Mouse (Mus musculus) liver, embryonic 16.5 days (tissue): Measurements from ENCODE around the gene Lypla2. TPM values are rescaled to one million over a fixed set of nuclear protein-coding genes. Genes with fewer than 3 reads are reported as not detected.

Source experiments
- ATAC-seq: fragments of 200-750 bp; cut with Nextera tagmentation; 2 replicates; pipeline ENCODE4 v1.8.0; 2017; ENCODE audit warnings: low read depth, mild to moderate bottlenecking, moderate number of reproducible peaks, moderate library complexity
- H3K27ac ChIP-seq: fragments of 300-500 bp; sonication (generic); 2 replicates; pipeline ENCODE4 v1.5.1; 2014; ENCODE audit warnings: mild to moderate bottlenecking, low read length
- H3K27me3 ChIP-seq: fragments of 300-500 bp; sonication (generic); 2 replicates; pipeline ENCODE4 v1.6.1; 2014; ENCODE audit warnings: low read depth, low read length, mixed read lengths; ENCODE audit not compliant: control insufficient read depth, insufficient read depth
- H3K36me3 ChIP-seq: fragments of 300-500 bp; sonication (generic); 2 replicates; pipeline ENCODE4 v1.6.1; 2014; ENCODE audit warnings: mild to moderate bottlenecking; ENCODE audit not compliant: control insufficient read depth, insufficient read depth
- H3K4me1 ChIP-seq: fragments of 300-500 bp; sonication (generic); 2 replicates; pipeline ENCODE4 v1.6.1; 2014; ENCODE audit warnings: low read depth, low read length, mixed read lengths; ENCODE audit not compliant: control insufficient read depth
- H3K4me2 ChIP-seq: fragments of 300-500 bp; sonication (generic); 2 replicates; pipeline ENCODE4 v1.6.1; 2014; ENCODE audit warnings: low read depth, low read length, mixed read lengths
- H3K4me3 ChIP-seq: fragments of 300-500 bp; sonication (generic); 2 replicates; pipeline ENCODE4 v1.5.1; 2014; ENCODE audit warnings: low read depth, mild to moderate bottlenecking, low read length
- H3K9ac ChIP-seq: fragments of 300-500 bp; sonication (generic); 2 replicates; pipeline ENCODE4 v1.6.1; 2014; ENCODE audit warnings: low read depth, low read length
- H3K9me3 ChIP-seq: fragments of 300-500 bp; sonication (generic); replicated peaks from 2 replicates; pipeline ENCODE4 v1.6.1; 2016; ENCODE audit warnings: low read length; ENCODE audit not compliant: control insufficient read depth
- WGBS: fragments of 180-500 bp; shearing (Covaris S2); extraction: QIAGEN DNeasy Blood & Tissue Kit; methylation state at CpG from one replicate; pipeline ENCODE4 v1.1.7; 2014; ENCODE audit not compliant: insufficient replicate concordance; 5-methylcytosine and 5-hydroxymethylcytosine counted together
- polyA plus RNA-seq: library from polyadenylated mRNA; unstranded; fragments of >200 nt; fragmentation: Nextera tagmentation; extraction: Ambion mirVana; gene quantifications from 2 replicates; pipeline ENCODE4 v1.2.1, GENCODE M21; 2015

The Lypla2 gene
- 37.0 and 39.9 TPM in 2 replicates for polyA plus RNA-seq

DNA sequence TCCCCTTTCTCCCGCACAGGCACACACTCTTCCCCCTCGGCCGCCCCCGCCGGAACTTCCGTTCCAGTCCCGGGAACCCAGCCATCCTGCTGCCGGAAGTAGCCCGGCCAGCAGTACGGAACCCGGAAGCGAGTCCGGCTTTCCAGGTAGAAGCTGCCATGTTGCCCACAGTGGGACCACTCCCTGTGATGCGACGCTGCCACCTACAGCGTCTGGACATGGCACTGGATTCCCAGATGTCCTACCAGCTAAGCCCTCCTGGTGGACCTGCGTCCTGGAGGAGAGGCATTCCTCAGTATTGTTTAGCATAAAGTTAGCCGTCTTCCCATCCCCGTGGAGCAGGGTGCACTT, at the start of gene Lypla2:
TSS of gene Lypla2 (minus strand) at position 71 of the 351 bp plus-strand sequence.
- peaks cover 49% of the 10 kb centered on the region for H3K36me3 ChIP-seq
- 2% methylated on average over 19 of the region's 19 CpGs for WGBS
- H3K27ac ChIP-seq: peak within 1 kb of the TSS; percentile 73
- peak within 1 kb of the TSS; percentile 93 for H3K4me2 ChIP-seq
- no peaks in the 10 kb centered on the region for H3K9me3 ChIP-seq
- peak within 1 kb of the TSS; percentile 97 for H3K9ac ChIP-seq
- ATAC-seq: peak; percentile 73
- H3K4me1 ChIP-seq: peaks cover 25% of the 10 kb centered on the region
- H3K27me3 ChIP-seq: no peaks in the 10 kb centered on the region
- H3K4me3 ChIP-seq: peak within 1 kb of the TSS; percentile 94

DNA sequence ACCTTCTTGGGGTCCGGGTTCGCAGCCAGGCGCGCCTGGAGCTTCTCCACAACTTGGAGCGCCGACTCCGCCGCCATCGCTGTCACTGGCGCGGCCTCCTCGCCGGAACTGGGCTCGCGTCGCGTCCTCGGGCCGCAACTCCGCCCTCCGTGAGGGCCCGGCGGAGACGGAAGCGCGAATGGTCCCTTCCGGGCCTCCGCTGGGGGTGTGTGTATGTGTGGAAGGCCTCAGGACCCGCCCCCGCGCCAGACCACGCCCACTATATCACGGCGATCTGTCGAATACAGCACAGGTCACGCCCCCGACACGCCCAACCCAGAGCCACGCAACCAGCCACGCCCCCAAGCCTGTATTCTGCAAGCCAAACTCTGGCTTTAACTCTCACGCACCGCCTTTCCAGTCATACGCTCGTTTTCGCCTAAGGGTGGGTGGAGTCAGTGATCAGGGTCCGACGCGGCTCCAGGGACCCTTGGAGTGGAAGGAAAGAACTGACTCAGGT, 49.2 kb upstream of the Lypla2 start, which contains the start of gene Eloa:
TSS of gene Eloa (minus strand) at position 215 of the 499 bp plus-strand sequence.
- Histone ChIP-seq H3K4me2 (peak within 1 kb of the TSS; percentile 94), H3K9ac (peak within 1 kb of the TSS; percentile 100), H3K27me3 (no peaks in the 10 kb centered on the region), H3K27ac (peak within 1 kb of the TSS; percentile 96), H3K36me3 (no peaks in the 10 kb centered on the region; the same call in 1 of the 2 replicates), H3K4me3 (peak within 1 kb of the TSS; percentile 100), H3K9me3 (no peaks in the 10 kb centered on the region), H3K4me1 (peaks cover 22% of the 10 kb centered on the region)
- peak; percentile 97 for ATAC-seq
- WGBS: under 1% methylated on average over 48 of the region's 48 CpGs

GRCm38 (mm10) chr4:136020743-136021548, 48.5 kb upstream of the Lypla2 start:
- Histone ChIP-seq H3K4me1 (peaks cover 24% of the 10 kb centered on the region), H3K27me3 (no peaks in the 10 kb centered on the region), H3K27ac (peak overlapping the region; percentile 96), H3K36me3 (no peaks in the 10 kb centered on the region; the same call in 1 of the 2 replicates), H3K9ac (peak overlapping the region; percentile 100), H3K9me3 (no peaks in the 10 kb centered on the region), H3K4me3 (peak overlapping the region; percentile 100), H3K4me2 (peak overlapping the region; percentile 94)
- ATAC-seq: peak; percentile 54
- under 1% methylated on average over 62 of the region's 62 CpGs for WGBS

DNA sequence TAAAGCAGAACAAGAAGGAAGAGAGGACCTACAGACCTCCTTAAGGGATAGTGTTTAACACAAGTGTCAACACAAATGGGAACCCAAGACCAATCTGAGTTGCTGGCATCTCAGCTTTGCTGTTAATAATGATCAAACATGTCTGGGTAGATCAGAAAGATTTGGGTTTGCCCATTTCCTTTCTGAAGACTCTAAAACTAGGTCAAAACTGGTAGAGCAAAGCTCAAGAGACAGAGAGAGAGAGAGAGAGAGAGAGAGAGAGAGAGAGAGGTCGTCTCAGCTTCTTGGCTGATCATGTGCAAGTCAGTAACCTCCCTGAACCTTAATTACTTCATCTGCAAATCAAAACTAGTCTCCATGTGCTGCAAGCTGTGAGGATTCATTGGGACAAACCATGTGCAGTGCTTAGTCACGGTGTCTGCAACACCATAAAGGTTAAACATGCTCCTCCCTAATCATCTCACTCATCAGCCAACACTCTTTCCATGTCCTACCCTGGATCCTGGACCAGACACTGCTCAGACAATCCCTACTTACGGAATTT, 43.7 kb upstream of the Lypla2 start:
- H3K36me3 ChIP-seq: peaks cover 21% of the 10 kb centered on the region

GRCm38 (mm10) chr4:136010586-136010985, 38.2 kb upstream of the Lypla2 start:
- H3K4me1 ChIP-seq: peaks cover 2% of the 10 kb centered on the region; the same call in 1 of the 2 replicates
- H3K9ac ChIP-seq: no peak overlapping the region
- no peak overlapping the region for H3K4me2 ChIP-seq
- no peak for ATAC-seq
- WGBS: 88% methylated on average over 4 of the region's 4 CpGs
- H3K27ac ChIP-seq: no peak overlapping the region
- no peak overlapping the region for H3K4me3 ChIP-seq
- H3K36me3 ChIP-seq: peaks cover 67% of the 10 kb centered on the region
- H3K9me3 ChIP-seq: no peaks in the 10 kb centered on the region
- H3K27me3 ChIP-seq: no peaks in the 10 kb centered on the region

More for the DNA sequence above, 43.7 kb upstream of the Lypla2 start:
- H3K9ac ChIP-seq: no peak overlapping the region
- no peak overlapping the region for H3K4me3 ChIP-seq
- no peaks in the 10 kb centered on the region for H3K27me3 ChIP-seq
- H3K27ac ChIP-seq: no peak overlapping the region
- H3K4me2 ChIP-seq: no peak overlapping the region
- no peaks in the 10 kb centered on the region for H3K9me3 ChIP-seq
- H3K4me1 ChIP-seq: peaks cover 19% of the 10 kb centered on the region
- 69% methylated on average over 3 of the region's 3 CpGs for whole genome bisulfite sequencing
- no peak for ATAC-seq

- Histone ChIP-seq H3K4me3 (no peak overlapping the region), H3K27ac (peak overlapping the region; percentile 65), H3K4me1 (peaks cover 2% of the 10 kb centered on the region; the same call in 1 of the 2 replicates), H3K9me3 (no peaks in the 10 kb centered on the region), H3K27me3 (no peaks in the 10 kb centered on the region), H3K4me2 (no peak overlapping the region), H3K9ac (no peak overlapping the region), H3K36me3 (peaks cover 83% of the 10 kb centered on the region)
- 78% methylated on average over 8 of the region's 8 CpGs for WGBS
- ATAC-seq: peak; percentile 76
Measured at GRCm38 (mm10) chr4:136008782-136009447, 36.5 kb upstream of the Lypla2 start.

DNA sequence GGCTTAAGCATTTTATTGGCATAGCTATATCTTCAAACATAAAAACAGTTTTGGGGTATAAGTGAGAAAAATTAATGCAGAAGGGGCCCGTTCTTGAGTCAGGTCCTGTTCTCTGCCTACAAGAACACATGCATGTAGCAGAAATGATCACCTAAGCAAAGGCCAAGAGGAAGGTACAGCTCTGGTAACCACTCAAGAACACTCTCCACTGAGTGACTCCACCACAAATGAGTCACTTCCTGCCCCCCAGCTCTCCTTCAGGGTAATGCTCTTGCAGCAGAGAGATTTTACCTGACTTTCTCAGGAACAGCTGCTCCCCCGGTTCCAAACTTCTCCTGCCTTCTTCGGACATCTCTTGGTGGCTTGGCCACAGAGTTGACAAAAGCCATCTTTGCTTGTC, 34.4 kb upstream of the Lypla2 start:
- no peak overlapping the region for H3K27ac ChIP-seq
- ATAC-seq: no peak
- peaks cover 79% of the 10 kb centered on the region for H3K36me3 ChIP-seq
- peaks cover 2% of the 10 kb centered on the region; the same call in 1 of the 2 replicates for H3K4me1 ChIP-seq
- H3K4me3 ChIP-seq: no peak overlapping the region
- WGBS: 75% methylated on average over 3 of the region's 3 CpGs
- no peaks in the 10 kb centered on the region for H3K27me3 ChIP-seq
- H3K9me3 ChIP-seq: no peaks in the 10 kb centered on the region
- no peak overlapping the region for H3K4me2 ChIP-seq
- no peak overlapping the region for H3K9ac ChIP-seq

GRCm38 (mm10) chr4:136004921-136005320, 32.5 kb upstream of the Lypla2 start:
- H3K36me3 ChIP-seq: peaks cover 60% of the 10 kb centered on the region
- ATAC-seq: no peak
- H3K4me3 ChIP-seq: no peak overlapping the region
- no peak overlapping the region for H3K4me2 ChIP-seq
- no peaks in the 10 kb centered on the region for H3K27me3 ChIP-seq
- peaks cover 2% of the 10 kb centered on the region; the same call in 1 of the 2 replicates for H3K4me1 ChIP-seq
- H3K9ac ChIP-seq: no peak overlapping the region
- WGBS: 78% methylated on average over 2 of the region's 2 CpGs
- H3K27ac ChIP-seq: no peak overlapping the region
- H3K9me3 ChIP-seq: no peaks in the 10 kb centered on the region
